Mouse (Mus musculus) stomach, embryonic 14.5 days (tissue): Measurements from ENCODE around the gene Tex22. TPM values are rescaled to one million over a fixed set of nuclear protein-coding genes. Genes with fewer than 3 reads are reported as not detected.

Experiments
- ATAC-seq: fragments of 200-750 bp; cut with Nextera tagmentation; 2 replicates; pipeline ENCODE4 v1.8.0; 2017; ENCODE audit warnings: low read depth, moderate TSS enrichment; ENCODE audit not compliant: insufficient number of reproducible peaks, insufficient read depth, low FRiP score
- H3K27ac ChIP-seq: fragments of 300-500 bp; sonication (generic); 2 replicates; pipeline ENCODE4 v1.5.1; 2014; ENCODE audit warnings: mild to moderate bottlenecking, low read length, moderate library complexity, mixed read lengths
- H3K27me3 ChIP-seq: fragments of 300-500 bp; sonication (generic); 2 replicates; pipeline ENCODE4 v1.6.1; 2014; ENCODE audit warnings: low read length, control low read depth, mixed read lengths; ENCODE audit not compliant: control insufficient read depth, insufficient read depth
- H3K36me3 ChIP-seq: fragments of 300-500 bp; sonication (generic); 2 replicates; pipeline ENCODE4 v1.6.1; 2014; ENCODE audit warnings: mild to moderate bottlenecking, control low read depth, low read length, moderate library complexity, mixed read lengths; ENCODE audit not compliant: control insufficient read depth, insufficient read depth
- H3K4me1 ChIP-seq: fragments of 300-500 bp; sonication (generic); 2 replicates; pipeline ENCODE4 v1.6.1; 2014; ENCODE audit warnings: low read length, control low read depth, mixed read lengths; ENCODE audit not compliant: control insufficient read depth, insufficient read depth
- H3K4me2 ChIP-seq: fragments of 300-500 bp; sonication (generic); replicated peaks from 2 replicates; pipeline ENCODE4 v1.6.1; 2014; ENCODE audit warnings: low read depth, low read length, control low read depth
- H3K4me3 ChIP-seq: fragments of 300-500 bp; sonication (generic); 2 replicates; pipeline ENCODE4 v1.5.1; 2014; ENCODE audit warnings: low read depth, low read length, control low read depth
- H3K9ac ChIP-seq: fragments of 300-500 bp; sonication (generic); replicated peaks from 2 replicates; pipeline ENCODE4 v1.6.1; 2014; ENCODE audit warnings: low read depth, mild to moderate bottlenecking, control low read depth, low read length, moderate library complexity, mixed read lengths
- H3K9me3 ChIP-seq: fragments of 300-500 bp; sonication (generic); 2 replicates; pipeline ENCODE4 v1.6.1; 2016; ENCODE audit warnings: low read depth, low read length, control low read depth; ENCODE audit not compliant: control insufficient read depth
- WGBS: fragments of 180-500 bp; shearing (Covaris S2); extraction: QIAGEN DNeasy Blood & Tissue Kit; methylation state at CpG from one replicate; pipeline ENCODE4 v1.1.7; 2014; 5-methylcytosine and 5-hydroxymethylcytosine counted together
- polyA plus RNA-seq: library from polyadenylated mRNA; unstranded; fragments of >200 nt; fragmentation: Nextera tagmentation; extraction: Ambion mirVana; gene quantifications from 2 replicates; pipeline ENCODE4 v1.2.1, GENCODE M21; 2014

The Tex22 gene
- polyA plus RNA-seq, 1 experiment from 2014 or later = not detected

DNA sequence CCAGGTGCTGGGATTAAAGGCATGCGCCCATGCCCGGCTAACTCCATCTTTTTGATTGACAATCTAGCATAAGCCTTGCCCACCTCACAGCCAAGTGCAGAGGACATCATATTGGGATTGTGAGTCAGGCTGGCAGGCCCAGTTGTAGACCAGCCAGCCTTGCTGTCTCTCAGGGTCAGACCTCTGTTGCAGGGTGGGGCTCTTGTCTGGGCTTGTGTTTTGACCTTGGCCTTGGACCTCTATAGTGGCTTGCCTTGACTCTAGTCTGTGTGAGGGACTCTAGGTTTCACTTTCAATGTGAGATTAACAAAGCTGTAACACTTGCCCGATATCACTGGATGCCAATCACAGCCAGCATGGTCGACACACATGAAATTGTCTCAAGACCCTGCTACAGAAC lies 39.8 kb downstream of the Tex22 start:
- no peaks in the 10 kb centered on the region for H3K4me1 ChIP-seq
- no peak overlapping the region for H3K4me2 ChIP-seq
- H3K27me3 ChIP-seq = no peaks in the 10 kb centered on the region
- 91% methylated on average over 4 of the region's 4 CpGs for WGBS
- no peak overlapping the region for H3K9ac ChIP-seq
- H3K4me3 ChIP-seq = no peak overlapping the region
- peaks cover 56% of the 10 kb centered on the region for H3K36me3 ChIP-seq
- H3K9me3 ChIP-seq = no peaks in the 10 kb centered on the region
- no peak overlapping the region for H3K27ac ChIP-seq
- no peak for ATAC-seq

- ATAC-seq = no peak
- 74% methylated on average over 16 of the region's 16 CpGs for WGBS
- Histone ChIP-seq H3K4me3 (no peak overlapping the region), H3K9me3 (no peaks in the 10 kb centered on the region), H3K36me3 (peaks cover 57% of the 10 kb centered on the region), H3K4me1 (no peaks in the 10 kb centered on the region), H3K4me2 (no peak overlapping the region), H3K27me3 (no peaks in the 10 kb centered on the region), H3K9ac (no peak overlapping the region), H3K27ac (no peak overlapping the region)
Measured at GRCm38 (mm10) chr12:113114856-113115538, 40.7 kb downstream of the Tex22 start.

GRCm38 (mm10) chr12:113119516-113120410 lies 45.5 kb downstream of the Tex22 start:
- H3K9ac ChIP-seq = no peak overlapping the region
- no peaks in the 10 kb centered on the region for H3K9me3 ChIP-seq
- H3K4me1 ChIP-seq = no peaks in the 10 kb centered on the region
- H3K27me3 ChIP-seq = no peaks in the 10 kb centered on the region
- no peak overlapping the region for H3K4me2 ChIP-seq
- H3K27ac ChIP-seq = no peak overlapping the region
- ATAC-seq = peak; percentile 54; the same call in 1 of the 2 replicates
- H3K4me3 ChIP-seq = no peak overlapping the region
- 87% methylated on average over 20 of the region's 20 CpGs for WGBS
- H3K36me3 ChIP-seq = peaks cover 74% of the 10 kb centered on the region

DNA sequence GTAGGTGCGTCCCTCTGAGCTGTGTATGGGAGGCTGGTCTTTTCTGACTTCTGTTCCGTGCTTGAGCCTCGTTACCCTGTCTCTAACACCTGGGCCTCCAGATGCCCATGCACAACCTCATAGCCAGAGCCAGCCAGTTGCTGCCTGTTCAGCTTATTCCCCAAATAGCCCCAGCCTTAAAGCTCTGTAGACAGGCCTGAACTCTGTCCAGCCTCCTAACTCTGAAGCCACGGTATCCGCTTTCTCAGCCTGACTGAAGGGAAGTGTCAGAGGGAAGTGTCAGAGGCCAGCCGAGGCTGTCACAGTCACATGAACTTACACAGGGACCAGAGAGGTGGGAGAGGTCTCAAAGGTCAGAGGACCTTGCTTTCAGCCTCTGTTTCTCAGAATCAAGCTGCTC lies 50.4 kb downstream of the Tex22 start:
- 83% methylated on average over 6 of the region's 6 CpGs for WGBS
- Histone ChIP-seq H3K9me3 (no peaks in the 10 kb centered on the region), H3K4me2 (no peak overlapping the region), H3K4me3 (no peak overlapping the region), H3K27ac (no peak overlapping the region), H3K4me1 (no peaks in the 10 kb centered on the region), H3K27me3 (no peaks in the 10 kb centered on the region), H3K9ac (no peak overlapping the region), H3K36me3 (peaks cover 92% of the 10 kb centered on the region)
- no peak for ATAC-seq

DNA sequence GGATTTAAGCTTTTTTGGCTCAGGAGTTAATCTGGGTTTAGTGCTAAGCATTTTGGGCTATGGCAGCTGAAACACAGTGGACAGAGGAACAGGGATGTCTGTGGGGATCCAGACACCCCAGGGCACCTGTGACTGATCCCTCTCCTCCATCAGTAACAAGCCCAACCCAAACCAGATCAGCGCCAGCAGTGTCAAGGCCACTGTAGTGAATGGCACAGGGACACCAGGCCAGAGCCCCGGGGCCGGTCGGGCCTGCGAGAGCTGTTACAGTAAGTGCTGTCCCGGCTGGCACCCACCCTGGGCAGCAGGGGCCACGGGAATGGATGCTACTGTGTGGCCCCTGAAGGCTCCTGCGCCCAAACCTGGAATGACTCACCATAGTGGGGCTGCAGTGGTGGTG lies 56.4 kb downstream of the Tex22 start:
- 97% methylated on average over 8 of the region's 8 CpGs for WGBS
- ATAC-seq = no peak
- no peak overlapping the region for H3K4me3 ChIP-seq
- H3K9me3 ChIP-seq = no peaks in the 10 kb centered on the region
- H3K27ac ChIP-seq = no peak overlapping the region
- H3K27me3 ChIP-seq = no peaks in the 10 kb centered on the region
- no peaks in the 10 kb centered on the region for H3K4me1 ChIP-seq
- H3K4me2 ChIP-seq = no peak overlapping the region
- H3K36me3 ChIP-seq = peaks cover 98% of the 10 kb centered on the region
- H3K9ac ChIP-seq = no peak overlapping the region

DNA sequence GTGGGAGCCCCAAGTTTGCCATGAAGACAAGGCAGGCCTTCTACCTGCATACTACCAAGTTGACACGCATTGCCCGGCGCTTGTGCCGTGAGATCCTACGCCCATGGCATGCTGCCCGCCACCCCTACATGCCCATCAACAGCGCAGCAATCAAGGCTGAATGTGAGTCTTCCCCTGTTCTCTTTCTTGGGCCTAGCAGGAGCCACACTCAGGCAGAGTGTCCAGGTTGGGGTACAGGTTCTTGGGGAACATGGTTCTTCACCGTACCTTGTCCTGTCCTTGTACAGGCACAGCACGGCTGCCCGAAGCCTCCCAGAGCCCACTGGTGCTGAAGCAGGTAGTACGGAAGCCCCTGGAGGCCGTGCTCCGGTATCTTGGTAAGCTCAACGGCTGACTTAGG lies 57.3 kb downstream of the Tex22 start:
- ATAC-seq = no peak
- Histone ChIP-seq H3K9me3 (no peaks in the 10 kb centered on the region), H3K4me2 (no peak overlapping the region), H3K4me3 (no peak overlapping the region), H3K27me3 (no peaks in the 10 kb centered on the region), H3K9ac (no peak overlapping the region), H3K27ac (no peak overlapping the region), H3K4me1 (no peaks in the 10 kb centered on the region), H3K36me3 (peaks cover 98% of the 10 kb centered on the region)
- 97% methylated on average over 14 of the region's 14 CpGs for WGBS

DNA sequence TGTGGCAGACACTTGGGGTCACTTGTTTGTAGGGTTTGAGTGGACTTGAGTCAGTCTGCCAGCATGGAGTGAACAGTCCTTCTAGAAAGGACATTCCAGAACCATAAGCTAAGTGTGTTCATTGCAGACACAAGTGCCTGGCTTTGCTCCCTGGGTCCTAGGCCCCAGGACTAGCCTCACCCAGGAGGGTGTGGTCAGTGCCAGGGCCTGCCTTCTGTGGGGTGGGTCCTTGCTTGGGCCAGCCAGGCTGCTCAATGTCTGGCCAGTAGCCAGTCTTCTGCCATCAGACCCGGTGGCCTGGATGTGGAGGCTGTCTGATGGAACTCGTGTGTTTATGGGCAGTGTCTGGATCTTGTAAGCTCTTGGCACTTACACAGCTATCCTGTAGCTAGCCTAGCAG lies 58.3 kb downstream of the Tex22 start:
- no peaks in the 10 kb centered on the region for H3K4me1 ChIP-seq
- H3K27me3 ChIP-seq = no peaks in the 10 kb centered on the region
- no peaks in the 10 kb centered on the region for H3K9me3 ChIP-seq
- H3K27ac ChIP-seq = no peak overlapping the region
- 31% methylated on average over 2 of the region's 2 CpGs for WGBS
- peak; percentile 50; the same call in 1 of the 2 replicates for ATAC-seq
- H3K9ac ChIP-seq = no peak overlapping the region
- H3K4me2 ChIP-seq = no peak overlapping the region
- no peak overlapping the region for H3K4me3 ChIP-seq
- H3K36me3 ChIP-seq = peaks cover 98% of the 10 kb centered on the region

DNA sequence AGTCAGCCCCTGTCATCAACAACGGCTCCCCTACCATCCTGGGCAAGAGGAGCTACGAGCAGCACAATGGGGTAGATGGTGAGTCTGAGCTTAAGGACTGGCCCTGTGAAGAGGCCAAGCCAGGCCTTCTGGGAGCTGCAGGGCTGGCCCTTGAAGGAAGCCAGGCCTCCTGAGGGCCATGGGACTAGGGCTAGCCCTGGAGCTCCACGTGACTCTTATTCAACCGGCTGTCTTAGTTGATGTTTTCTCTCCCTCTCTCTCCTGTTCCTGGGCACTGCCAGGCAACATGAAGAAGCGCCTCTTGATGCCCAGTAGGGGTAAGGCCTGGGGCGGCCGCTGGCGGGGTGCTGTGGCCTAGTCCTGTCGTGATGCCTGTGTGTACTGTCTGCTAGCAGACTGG lies 59.0 kb downstream of the Tex22 start:
- Histone ChIP-seq H3K4me3 (no peak overlapping the region), H3K4me2 (no peak overlapping the region), H3K4me1 (no peaks in the 10 kb centered on the region), H3K27ac (no peak overlapping the region), H3K9me3 (no peaks in the 10 kb centered on the region), H3K27me3 (no peaks in the 10 kb centered on the region), H3K36me3 (peaks cover 96% of the 10 kb centered on the region), H3K9ac (no peak overlapping the region)
- ATAC-seq = no peak
- 91% methylated on average over 9 of the region's 9 CpGs for WGBS
